Mouse (Mus musculus): ENCODE measurements around the gene Efcc1.

DNA sequence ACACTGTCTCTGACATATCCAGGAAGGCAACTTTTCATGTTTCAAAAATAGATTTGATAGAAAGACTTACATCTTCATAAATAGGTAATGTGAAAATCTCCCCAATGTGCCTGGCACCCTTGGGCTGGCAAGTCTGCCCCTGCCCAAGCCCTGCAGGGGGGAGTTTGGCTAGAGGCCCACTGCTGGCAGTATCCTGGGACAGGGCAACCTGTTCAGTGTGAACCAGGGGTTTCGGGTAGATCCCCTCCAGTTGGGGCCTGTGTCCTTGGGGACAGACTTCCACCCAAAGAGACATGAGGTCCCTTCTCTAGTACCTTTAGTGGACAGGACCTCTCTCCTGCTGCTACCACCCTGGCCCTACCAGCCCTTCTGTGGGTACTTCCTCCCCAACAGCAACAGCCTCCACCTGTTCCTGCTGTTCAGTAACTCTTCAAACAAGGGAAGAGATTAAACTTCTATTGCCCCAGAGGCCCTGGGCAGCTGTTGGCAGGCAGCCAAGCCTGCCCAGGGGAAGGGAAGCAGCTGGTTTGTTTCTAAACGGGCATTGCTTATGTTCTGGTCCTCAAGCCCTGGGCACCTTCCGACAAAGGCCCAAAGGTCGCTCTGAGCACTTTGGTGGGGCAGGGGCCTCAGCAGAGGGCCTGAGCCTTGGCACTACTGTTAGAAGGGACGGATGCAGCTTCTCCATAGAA lies 58.4 kb downstream of the Efcc1 start:
- TF ChIP-seq TAL1 (IDR thresholded peaks at IDR 0.05; ENCODE audit: low read length) = no peak
- TF ChIP-seq GATA1 (IDR thresholded peaks at IDR 0.05; ENCODE audit: low read length) = no peak

Data from erythroblast, embryonic 14.5 days (primary cell).